7 mouse cellular contexts compared by ENCODE assay signal in the genomic region with DNA sequence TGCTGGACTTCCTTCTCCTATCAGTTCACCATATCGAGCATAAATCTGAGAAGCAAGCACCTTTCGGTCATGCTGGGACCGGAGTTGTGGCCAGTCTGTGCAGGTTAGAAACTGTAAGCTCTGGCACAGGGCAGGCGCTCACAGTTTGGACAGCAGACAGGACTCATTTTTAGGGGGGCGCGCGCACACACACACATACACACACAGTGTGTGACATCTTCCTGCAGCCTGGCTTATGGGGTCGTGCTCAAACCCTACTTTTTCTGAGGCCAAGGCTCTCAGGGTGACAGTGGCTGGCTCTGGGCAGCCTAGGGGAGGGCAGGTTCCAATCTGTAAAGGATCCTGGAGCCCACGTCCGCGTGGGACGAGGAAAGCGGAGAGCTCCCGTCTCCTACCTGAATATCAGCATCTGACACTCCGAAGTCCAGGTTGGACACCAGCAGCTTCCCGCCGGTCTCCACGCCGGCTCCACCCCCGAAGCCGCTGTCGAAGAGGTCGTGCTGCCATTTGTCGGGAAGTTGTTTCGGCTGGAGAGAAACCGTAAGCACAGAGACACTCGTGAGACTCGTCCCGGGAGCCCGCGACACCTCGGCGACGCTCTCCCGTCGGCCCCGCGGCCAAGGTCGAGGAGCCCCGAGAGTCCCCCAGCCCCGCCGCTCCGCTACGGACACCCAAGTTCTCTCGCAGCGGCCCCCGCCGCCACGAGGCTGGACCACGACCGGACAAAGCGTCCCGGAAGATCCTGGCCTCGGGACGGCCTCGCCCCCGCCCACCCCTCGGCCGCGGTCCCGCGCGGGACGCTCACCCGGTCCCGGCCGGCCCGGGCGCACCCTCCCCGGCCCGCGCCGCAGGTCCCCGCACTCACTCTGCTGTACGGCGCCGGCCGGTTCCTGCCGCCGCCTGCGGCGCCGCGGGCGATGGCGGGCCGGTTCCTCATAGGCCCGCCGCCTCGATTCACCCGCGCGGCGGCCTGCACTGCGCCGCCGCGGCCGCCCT. TPM values are rescaled to one million over a fixed set of nuclear protein-coding genes. Genes with fewer than 3 reads are reported as not detected.
DNase-seq lines count a peak whose midpoint lies in the region; ATAC-seq lines count a peak whose summit lies in the region.

No protein-coding gene starts in this region.

- peak overlapping the region; percentile 99 for H3K9ac ChIP-seq in embryonic facial prominence, embryonic 11.5 days (replicated peaks; ENCODE audit: low read length)
- peak overlapping the region; percentile 93 for H3K9ac ChIP-seq in hindbrain, embryonic 12.5 days
- H3K9ac ChIP-seq in liver, embryonic 15.5 days: peak overlapping the region; percentile 98

- H3K4me3 ChIP-seq in embryonic facial prominence, embryonic 11.5 days (ENCODE audit: low read depth, low read length): peak overlapping the region; percentile 99
- peak overlapping the region; percentile 83 for H3K4me3 ChIP-seq in hindbrain, embryonic 12.5 days
- peak overlapping the region; percentile 99 for H3K4me3 ChIP-seq in liver, embryonic 15.5 days (replicated peaks)

- H3K27me3 ChIP-seq in embryonic facial prominence, embryonic 11.5 days (ENCODE audit: control insufficient read depth, insufficient read depth, low read length): no peaks in the 10 kb centered on the region
- no peaks in the 10 kb centered on the region for H3K27me3 ChIP-seq in hindbrain, embryonic 12.5 days
- no peaks in the 10 kb centered on the region for H3K27me3 ChIP-seq in liver, embryonic 15.5 days

- peaks cover 6% of the 10 kb centered on the region for H3K36me3 ChIP-seq in embryonic facial prominence, embryonic 11.5 days (replicated peaks; ENCODE audit: control insufficient read depth, insufficient read depth, low read depth, low read length)
- H3K36me3 ChIP-seq in hindbrain, embryonic 12.5 days: peaks cover 52% of the 10 kb centered on the region
- H3K36me3 ChIP-seq in liver, embryonic 15.5 days (replicated peaks): peaks cover 64% of the 10 kb centered on the region

- peak overlapping the region; percentile 94 for H3K4me2 ChIP-seq in embryonic facial prominence, embryonic 11.5 days (ENCODE audit: low read depth, low read length)
- peak overlapping the region; percentile 96 for H3K4me2 ChIP-seq in hindbrain, embryonic 12.5 days (replicated peaks)
- H3K4me2 ChIP-seq in liver, embryonic 15.5 days: peak overlapping the region; percentile 95

- peak; percentile 61 for ATAC-seq in embryonic facial prominence, embryonic 11.5 days (replicated peaks; ENCODE audit: insufficient number of reproducible peaks, low FRiP score, low TSS enrichment, low read depth)
- peak; percentile 81 for ATAC-seq in hindbrain, embryonic 12.5 days (ENCODE audit: low FRiP score)
- peak; percentile 49 for ATAC-seq in liver, embryonic 15.5 days (ENCODE audit: insufficient read depth)

- peak; percentile 43 to 80 for DNase-seq in spleen, postnatal 4 days (ENCODE audit: low spot score in 2 of 2)
- DNase-seq in spleen, adult 12 weeks (ENCODE audit: low spot score): no peak
- no peak for DNase-seq in embryonic facial prominence, embryonic 11.5 days (ENCODE audit: low spot score)
- DNase-seq in testis, postnatal 10 days (ENCODE audit: low spot score): peak; percentile 58
- no peak for DNase-seq in ovary, postnatal 10 days (ENCODE audit: low spot score)

- peaks cover 2% of the 10 kb centered on the region for H3K4me1 ChIP-seq in embryonic facial prominence, embryonic 11.5 days (ENCODE audit: control insufficient read depth, insufficient read depth, low read length)
- peaks cover 21% of the 10 kb centered on the region for H3K4me1 ChIP-seq in hindbrain, embryonic 12.5 days
- peaks cover 62% of the 10 kb centered on the region for H3K4me1 ChIP-seq in liver, embryonic 15.5 days (replicated peaks)

- WGBS in embryonic facial prominence, embryonic 11.5 days: 6% methylated on average over 69 of the region's 99 CpGs
- 4% methylated on average over 96 of the region's 99 CpGs for WGBS in hindbrain, embryonic 12.5 days
- WGBS in liver, embryonic 15.5 days (ENCODE audit: insufficient replicate concordance): 2% methylated on average over 99 of the region's 99 CpGs

- H3K27ac ChIP-seq in embryonic facial prominence, embryonic 11.5 days (replicated peaks; ENCODE audit: low read depth, low read length): peak overlapping the region; percentile 87
- H3K27ac ChIP-seq in hindbrain, embryonic 12.5 days: peak overlapping the region; percentile 91
- H3K27ac ChIP-seq in liver, embryonic 15.5 days (replicated peaks): peak overlapping the region; percentile 97

- no peaks in the 10 kb centered on the region for H3K9me3 ChIP-seq in embryonic facial prominence, embryonic 11.5 days (replicated peaks; ENCODE audit: control insufficient read depth, low read length)
- H3K9me3 ChIP-seq in hindbrain, embryonic 12.5 days (replicated peaks): no peaks in the 10 kb centered on the region
- no peaks in the 10 kb centered on the region for H3K9me3 ChIP-seq in liver, embryonic 15.5 days (replicated peaks)

RNA-seq across cellular contexts. Expression of a gene that starts 0.6 kb away (rescaled TPM):
- 748 and 893 TPM in 2 replicates for polyA plus RNA-seq in embryonic facial prominence, embryonic 11.5 days (2014; fragmentation: Nextera tagmentation; extraction: Ambion mirVana)
- 539 and 588 TPM in 2 replicates for polyA plus RNA-seq in hindbrain, embryonic 12.5 days (2016; fragmentation: Nextera tagmentation; extraction: Ambion mirVana)
- 253 and 277 TPM in 2 replicates for polyA plus RNA-seq in liver, embryonic 15.5 days (2015; fragmentation: Nextera tagmentation; extraction: Ambion mirVana)

RNA-seq across cellular contexts. Expression of a gene that starts 0.7 kb away (rescaled TPM):
- 177 and 197 TPM in 2 replicates for polyA plus RNA-seq in embryonic facial prominence, embryonic 11.5 days (2014; fragmentation: Nextera tagmentation; extraction: Ambion mirVana)
- polyA plus RNA-seq in hindbrain, embryonic 12.5 days (2016; fragmentation: Nextera tagmentation; extraction: Ambion mirVana): 153 and 170 TPM in 2 replicates
- polyA plus RNA-seq in liver, embryonic 15.5 days (2015; fragmentation: Nextera tagmentation; extraction: Ambion mirVana): 76.2 and 79.0 TPM in 2 replicates

RNA-seq across cellular contexts. Expression of a gene that starts 10.7 kb away (rescaled TPM):
- polyA plus RNA-seq in embryonic facial prominence, embryonic 11.5 days (2014; fragmentation: Nextera tagmentation; extraction: Ambion mirVana): not detected in 2 replicates
- 1.0 and 1.3 TPM in 2 replicates for polyA plus RNA-seq in hindbrain, embryonic 12.5 days (2016; fragmentation: Nextera tagmentation; extraction: Ambion mirVana)
- polyA plus RNA-seq in liver, embryonic 15.5 days (2015; fragmentation: Nextera tagmentation; extraction: Ambion mirVana): 14.7 and 15.8 TPM in 2 replicates

RNA-seq across cellular contexts. Expression of a gene that starts 16.1 kb away (rescaled TPM):
- polyA plus RNA-seq in embryonic facial prominence, embryonic 11.5 days (2014; fragmentation: Nextera tagmentation; extraction: Ambion mirVana): 511 and 567 TPM in 2 replicates
- 548 TPM in 2 replicates for polyA plus RNA-seq in hindbrain, embryonic 12.5 days (2016; fragmentation: Nextera tagmentation; extraction: Ambion mirVana)
- polyA plus RNA-seq in liver, embryonic 15.5 days (2015; fragmentation: Nextera tagmentation; extraction: Ambion mirVana): 222 and 238 TPM in 2 replicates

RNA-seq across cellular contexts. Expression of a gene that starts 20.2 kb away (rescaled TPM):
- polyA plus RNA-seq in embryonic facial prominence, embryonic 11.5 days (2014; fragmentation: Nextera tagmentation; extraction: Ambion mirVana): 75.3 and 76.9 TPM in 2 replicates
- 145 and 148 TPM in 2 replicates for polyA plus RNA-seq in hindbrain, embryonic 12.5 days (2016; fragmentation: Nextera tagmentation; extraction: Ambion mirVana)
- 138 and 165 TPM in 2 replicates for polyA plus RNA-seq in liver, embryonic 15.5 days (2015; fragmentation: Nextera tagmentation; extraction: Ambion mirVana)

Comparison
In these comparisons a context has a peak if more than half of its experiments do, and no peak if none do; other contexts are left out.
1. DNase-seq: peak in spleen, postnatal 4 days (2 of 2) and testis, postnatal 10 days (single experiment); none in spleen, adult 12 weeks (single experiment), embryonic facial prominence, embryonic 11.5 days (single experiment) and ovary, postnatal 10 days (single experiment).
2. Peak in every context shown above with its lines, with median percentiles within 50 percentile points of each other: ATAC-seq, H3K27ac ChIP-seq, H3K4me2 ChIP-seq, H3K4me3 ChIP-seq and H3K9ac ChIP-seq.